Mouse (Mus musculus): ENCODE results near the gene Wdfy1. TPM values are rescaled to one million over a fixed set of nuclear protein-coding genes. Genes with fewer than 3 reads are reported as not detected.
A peak's percentile ranks its signal among the peaks of the same experiment; 100 is the strongest.

Wdfy1 gene
- polyA plus RNA-seq, 1 experiment from 2014 or later: 85.7 TPM

DNA sequence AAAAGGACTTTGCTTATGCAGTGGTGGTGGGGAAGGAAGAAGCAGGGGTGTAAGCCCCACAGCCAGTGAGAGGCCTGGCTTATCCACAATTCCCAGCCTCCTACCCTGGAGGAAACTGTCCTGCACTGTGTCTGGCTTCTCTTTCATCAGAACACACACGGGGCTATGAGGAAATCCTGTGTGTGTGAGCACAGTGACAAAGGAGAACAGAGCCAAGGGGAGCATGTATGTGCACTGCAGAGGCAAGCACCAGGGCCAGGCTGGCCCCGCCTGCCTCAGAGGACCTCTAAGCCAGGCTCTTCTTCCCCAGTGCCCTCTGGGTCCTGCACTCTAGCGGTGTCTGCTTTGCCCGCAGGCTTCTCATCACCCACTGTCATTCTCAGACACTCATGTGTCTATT is 34.9 kb downstream of the Wdfy1 start:
- Histone ChIP-seq H3K36me3 (peaks cover 25% of the 10 kb centered on the region), H3K9ac (no peak overlapping the region), H3K4me3 (no peak overlapping the region), H3K27ac (replicated peaks) (no peak overlapping the region; the same call in 1 of the 2 replicates), H3K4me2 (no peak overlapping the region), H3K9me3 (no peaks in the 10 kb centered on the region), H3K4me1 (replicated peaks) (peaks cover 4% of the 10 kb centered on the region), H3K27me3 (no peaks in the 10 kb centered on the region)
- no peak for ATAC-seq (ENCODE audit: low read depth)
- 63% methylated on average over 4 of the region's 4 CpGs for WGBS

DNA sequence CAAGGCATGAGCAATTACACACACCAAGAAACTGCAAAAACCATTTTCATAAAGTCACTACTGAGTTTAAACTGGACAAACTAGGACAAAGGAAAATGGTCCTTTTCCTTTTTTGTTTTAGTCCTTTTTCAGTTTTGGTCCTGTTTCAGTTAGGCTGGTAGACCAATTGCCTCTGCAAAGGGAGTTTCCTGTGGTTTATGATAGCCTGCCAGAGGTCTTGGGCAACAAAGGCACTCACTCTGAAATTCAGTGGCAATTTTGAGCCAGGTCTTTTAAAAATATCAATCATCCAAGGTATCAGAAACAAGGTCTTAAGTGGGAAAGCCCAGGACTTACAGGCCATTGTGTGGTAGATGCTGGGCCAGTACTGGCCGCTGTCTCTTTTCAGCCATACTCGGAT is 36.2 kb downstream of the Wdfy1 start:
- no peak overlapping the region for H3K9ac ChIP-seq
- H3K36me3 ChIP-seq: peaks cover 24% of the 10 kb centered on the region
- H3K4me2 ChIP-seq: no peak overlapping the region
- H3K27me3 ChIP-seq: no peaks in the 10 kb centered on the region
- no peak for ATAC-seq (ENCODE audit: low read depth)
- H3K9me3 ChIP-seq: no peaks in the 10 kb centered on the region
- WGBS: 85% methylated on average over 2 of the region's 2 CpGs
- no peak overlapping the region for H3K4me3 ChIP-seq
- H3K4me1 ChIP-seq (replicated peaks): peaks cover 4% of the 10 kb centered on the region
- no peak overlapping the region for H3K27ac ChIP-seq (replicated peaks)

DNA sequence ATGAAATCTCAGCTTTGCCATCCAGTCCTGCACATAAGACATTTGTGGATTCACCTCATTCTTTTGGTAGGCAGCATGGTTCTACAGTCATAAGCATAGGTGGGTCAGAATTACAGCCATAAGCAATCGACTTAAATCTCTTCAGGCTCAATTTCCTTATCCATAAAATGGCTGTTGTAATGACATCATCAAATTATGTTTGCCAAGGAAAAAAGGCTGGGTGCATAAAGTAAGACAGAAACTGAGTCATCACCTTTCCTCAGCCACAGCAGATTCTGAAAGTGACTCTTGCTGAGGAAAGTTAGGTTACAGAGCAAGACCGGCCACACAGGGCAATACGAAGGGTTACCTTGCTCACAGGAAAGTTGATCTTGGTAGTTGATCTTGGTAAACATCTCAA is 39.5 kb downstream of the Wdfy1 start:
- Histone ChIP-seq H3K4me3 (no peak overlapping the region), H3K27ac (replicated peaks) (no peak overlapping the region), H3K9me3 (no peaks in the 10 kb centered on the region), H3K27me3 (no peaks in the 10 kb centered on the region), H3K4me2 (no peak overlapping the region), H3K4me1 (replicated peaks) (peaks cover 4% of the 10 kb centered on the region), H3K36me3 (peaks cover 32% of the 10 kb centered on the region), H3K9ac (no peak overlapping the region)
- WGBS: 95% methylated on average over 3 of the region's 3 CpGs
- no peak for ATAC-seq (ENCODE audit: low read depth)

DNA sequence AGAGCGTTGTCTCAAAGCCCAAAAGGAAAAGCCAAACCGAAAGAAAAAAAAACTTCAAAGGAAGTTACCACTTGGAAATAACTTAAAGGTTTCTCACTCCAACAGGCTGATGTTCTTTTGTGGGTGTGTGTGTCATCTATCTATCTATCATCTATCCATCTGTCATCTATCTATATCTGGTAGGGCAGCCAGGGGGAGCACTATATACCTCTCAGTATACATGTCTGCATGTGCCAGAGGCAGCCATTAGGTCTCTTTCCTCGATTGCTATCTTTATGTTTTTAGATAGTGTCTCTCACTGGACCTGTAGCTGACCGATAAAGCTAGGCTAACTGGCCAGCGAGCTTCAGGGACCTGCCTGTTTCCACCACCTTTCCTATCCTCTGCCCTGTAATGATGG is 41.1 kb downstream of the Wdfy1 start:
- WGBS: 89% methylated on average over 5 of the region's 5 CpGs
- Histone ChIP-seq H3K36me3 (peaks cover 32% of the 10 kb centered on the region), H3K27ac (replicated peaks) (no peak overlapping the region), H3K4me3 (no peak overlapping the region), H3K9me3 (no peaks in the 10 kb centered on the region), H3K9ac (no peak overlapping the region), H3K4me2 (no peak overlapping the region), H3K4me1 (replicated peaks) (no peaks in the 10 kb centered on the region), H3K27me3 (no peaks in the 10 kb centered on the region)
- ATAC-seq (ENCODE audit: low read depth): no peak

DNA sequence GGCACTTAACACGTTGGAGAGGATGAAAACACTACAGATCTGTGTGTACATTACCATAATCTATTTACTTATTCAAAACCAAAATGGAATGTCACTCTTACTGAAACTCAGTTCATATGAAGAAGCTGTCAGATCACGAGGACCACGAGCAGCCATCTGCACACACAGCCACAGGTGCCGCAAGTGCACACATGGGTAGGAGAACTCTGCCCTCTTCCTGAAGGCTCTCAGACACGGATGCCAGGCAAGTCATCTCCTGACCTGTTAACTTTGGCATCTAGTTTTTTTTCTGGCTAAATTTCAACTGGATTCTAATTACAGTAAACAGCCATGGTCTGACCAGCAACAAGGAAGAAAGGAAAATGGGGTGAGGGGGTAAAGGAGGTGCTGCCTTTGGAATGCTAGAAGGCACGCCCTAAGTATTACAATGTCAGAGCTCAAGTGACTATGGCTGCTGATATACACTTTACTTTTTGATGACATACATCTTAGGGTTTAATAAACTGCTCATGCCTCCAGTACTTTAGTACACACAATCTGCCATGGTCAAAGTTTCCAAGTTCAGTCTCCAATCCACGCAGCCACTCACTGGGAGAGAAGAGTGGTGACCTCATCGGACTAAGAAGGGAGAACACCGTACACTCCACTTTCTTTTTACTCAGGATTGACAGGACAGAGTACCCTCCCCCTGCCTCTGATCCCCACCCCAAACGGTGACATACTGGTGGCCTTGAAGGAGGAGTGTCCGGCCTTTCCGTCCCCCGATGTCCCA is 61.6 kb downstream of the Wdfy1 start:
- WGBS: 91% methylated on average over 13 of the region's 13 CpGs
- no peak overlapping the region for H3K9ac ChIP-seq
- H3K4me3 ChIP-seq: no peak overlapping the region
- ATAC-seq (ENCODE audit: low read depth): no peak
- no peak overlapping the region for H3K27ac ChIP-seq (replicated peaks)
- no peaks in the 10 kb centered on the region for H3K27me3 ChIP-seq
- peaks cover 46% of the 10 kb centered on the region for H3K36me3 ChIP-seq
- no peaks in the 10 kb centered on the region for H3K9me3 ChIP-seq
- H3K4me2 ChIP-seq: no peak overlapping the region
- peaks cover 10% of the 10 kb centered on the region for H3K4me1 ChIP-seq (replicated peaks)

DNA sequence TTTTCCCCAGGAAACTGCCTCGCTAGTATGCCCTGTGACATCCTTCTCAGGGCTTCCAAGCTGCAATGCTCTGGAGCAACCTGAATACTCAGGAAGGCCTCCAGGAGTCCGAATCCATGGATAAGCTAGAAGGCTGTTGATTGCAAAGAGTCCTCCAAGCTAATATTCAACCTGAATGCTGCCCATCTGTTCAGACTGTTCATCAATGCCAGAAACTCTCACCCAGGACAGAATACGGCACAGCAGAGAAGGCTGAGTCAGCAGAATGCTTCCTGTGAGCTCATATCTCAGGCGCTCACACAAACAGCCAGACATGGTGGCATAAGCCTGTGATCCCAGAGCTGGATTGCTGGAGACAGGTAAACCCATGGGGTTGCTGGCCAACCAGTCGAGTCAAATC is 62.9 kb downstream of the Wdfy1 start:
- Histone ChIP-seq H3K9ac (no peak overlapping the region), H3K4me3 (no peak overlapping the region), H3K36me3 (peaks cover 54% of the 10 kb centered on the region), H3K9me3 (no peaks in the 10 kb centered on the region), H3K27ac (replicated peaks) (no peak overlapping the region), H3K4me2 (no peak overlapping the region), H3K4me1 (replicated peaks) (peaks cover 10% of the 10 kb centered on the region), H3K27me3 (no peaks in the 10 kb centered on the region)
- ATAC-seq (ENCODE audit: low read depth): no peak
- 86% methylated on average over 5 of the region's 5 CpGs for WGBS

DNA sequence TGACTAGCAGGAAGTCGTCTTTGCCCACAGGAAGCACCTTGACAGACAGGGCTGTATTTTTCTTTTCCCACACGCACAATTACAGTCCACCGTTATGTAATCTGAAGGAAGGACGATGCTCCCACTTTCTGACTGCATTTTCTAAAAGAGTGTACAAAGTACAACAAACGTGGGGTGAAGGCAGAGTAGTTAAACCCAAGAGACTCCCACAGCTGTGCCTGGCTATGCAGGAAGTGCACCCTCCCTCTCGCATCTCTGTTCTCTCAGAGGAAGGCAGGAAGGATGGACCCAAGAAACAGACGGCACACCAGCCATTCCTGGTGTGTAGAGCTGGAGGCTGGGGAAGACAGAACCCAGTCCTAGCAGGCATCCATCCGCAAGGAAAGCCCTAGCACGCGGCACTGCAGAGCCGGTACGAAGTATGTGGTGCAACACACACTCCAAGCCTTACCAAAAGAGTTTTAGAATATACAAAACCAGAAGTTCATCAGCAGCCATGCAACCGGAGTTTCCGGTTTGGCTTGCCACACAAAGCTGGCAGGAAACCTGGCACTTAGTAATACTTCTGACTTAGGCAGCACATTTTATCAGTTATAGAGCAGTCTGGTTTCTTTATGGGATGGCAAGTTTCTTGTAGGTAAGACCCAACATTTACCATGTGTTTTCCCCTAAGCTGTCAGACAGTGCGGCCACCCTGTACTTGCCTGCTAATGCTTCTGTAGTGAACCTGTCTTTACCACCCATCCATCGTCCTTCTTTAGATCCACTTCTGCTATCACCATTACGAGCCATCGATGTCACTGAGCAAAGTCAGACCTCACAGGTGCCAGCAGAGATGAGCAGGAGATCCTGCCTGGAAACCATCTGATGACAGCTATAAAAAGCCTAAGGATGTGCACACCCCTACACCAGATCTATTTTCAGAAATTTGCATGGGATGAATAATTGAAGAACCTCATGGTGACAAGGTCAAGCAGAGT is 64.5 kb downstream of the Wdfy1 start:
- Histone ChIP-seq H3K36me3 (peaks cover 66% of the 10 kb centered on the region), H3K27ac (replicated peaks) (no peak overlapping the region), H3K9ac (no peak overlapping the region), H3K4me1 (replicated peaks) (peaks cover 10% of the 10 kb centered on the region), H3K4me3 (no peak overlapping the region), H3K27me3 (no peaks in the 10 kb centered on the region), H3K4me2 (no peak overlapping the region), H3K9me3 (no peaks in the 10 kb centered on the region)
- WGBS: 87% methylated on average over 18 of the region's 18 CpGs
- ATAC-seq (ENCODE audit: low read depth): no peak

DNA sequence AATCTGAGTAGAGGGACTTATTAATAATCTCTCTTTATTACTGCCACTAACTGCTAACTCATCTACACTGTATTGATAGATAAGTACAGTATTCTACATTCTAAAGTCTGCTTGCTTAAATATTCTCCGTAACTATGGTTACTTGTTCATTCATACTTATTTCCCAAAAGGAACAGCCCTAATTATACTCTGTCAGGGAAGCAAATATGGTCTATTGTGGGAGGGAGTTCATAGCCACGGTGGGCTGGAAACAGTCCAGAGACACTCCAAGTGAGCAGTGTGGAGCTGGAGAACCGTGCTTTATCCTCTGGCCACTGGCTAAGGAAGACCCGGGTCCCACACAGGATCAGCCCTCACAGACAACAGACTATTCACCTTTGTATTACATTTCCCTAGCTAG is 65.3 kb downstream of the Wdfy1 start:
- 63% methylated on average over 4 of the region's 4 CpGs for WGBS
- Histone ChIP-seq H3K4me2 (no peak overlapping the region), H3K27me3 (no peaks in the 10 kb centered on the region), H3K4me1 (replicated peaks) (peaks cover 10% of the 10 kb centered on the region), H3K4me3 (no peak overlapping the region), H3K9ac (no peak overlapping the region), H3K36me3 (peaks cover 73% of the 10 kb centered on the region), H3K27ac (replicated peaks) (peak overlapping the region; percentile 33; the same call in 1 of the 2 replicates), H3K9me3 (no peaks in the 10 kb centered on the region)
- ATAC-seq (ENCODE audit: low read depth): no peak

DNA sequence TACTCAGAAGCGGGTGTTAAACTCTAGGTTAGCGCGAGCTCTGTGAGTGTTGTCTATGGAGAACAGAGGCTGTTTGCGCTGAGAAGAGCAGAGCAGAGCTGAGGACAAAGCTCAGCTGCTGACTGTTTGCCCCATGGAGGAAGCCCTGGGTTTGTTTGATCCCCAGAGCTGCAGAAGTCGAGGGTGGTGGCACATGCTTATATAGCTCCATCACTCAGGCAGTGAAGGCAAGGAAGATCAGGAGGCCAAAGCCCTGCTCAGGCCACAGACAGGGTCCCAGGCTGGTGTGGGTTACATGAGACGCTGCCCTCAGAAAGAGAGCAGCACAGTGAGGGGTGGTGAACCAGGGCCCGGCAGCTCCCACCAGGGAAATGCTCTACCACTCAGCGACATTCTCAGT is 65.7 kb downstream of the Wdfy1 start:
- H3K9me3 ChIP-seq: no peaks in the 10 kb centered on the region
- H3K36me3 ChIP-seq: peaks cover 76% of the 10 kb centered on the region
- ATAC-seq (ENCODE audit: low read depth): no peak
- 85% methylated on average over 8 of the region's 8 CpGs for WGBS
- no peak overlapping the region for H3K9ac ChIP-seq
- H3K4me2 ChIP-seq: no peak overlapping the region
- H3K27ac ChIP-seq (replicated peaks): peak overlapping the region; percentile 33; the same call in 1 of the 2 replicates
- H3K4me3 ChIP-seq: no peak overlapping the region
- no peaks in the 10 kb centered on the region for H3K27me3 ChIP-seq
- H3K4me1 ChIP-seq (replicated peaks): peaks cover 10% of the 10 kb centered on the region

DNA sequence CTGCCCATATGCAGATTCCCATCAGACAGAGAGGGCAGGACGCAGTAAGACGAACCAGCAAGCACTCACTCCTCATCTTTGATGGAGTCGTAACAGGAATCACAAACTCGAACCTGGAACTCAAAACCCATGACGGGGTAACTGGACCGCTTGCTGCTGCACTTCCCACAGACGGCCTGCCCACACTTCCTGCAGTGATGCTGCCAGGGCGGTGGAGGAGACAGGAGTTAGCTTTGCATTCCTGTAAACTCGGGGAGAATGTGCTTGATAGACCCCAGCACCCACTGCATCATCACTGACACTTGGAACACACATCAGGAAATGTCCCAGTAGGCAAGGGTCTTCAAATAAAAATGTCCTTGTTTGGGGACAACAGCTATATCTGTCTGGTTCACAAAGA is 68.6 kb downstream of the Wdfy1 start:
- Histone ChIP-seq H3K4me1 (replicated peaks) (peaks cover 10% of the 10 kb centered on the region), H3K27me3 (no peaks in the 10 kb centered on the region), H3K9ac (no peak overlapping the region), H3K27ac (replicated peaks) (no peak overlapping the region), H3K9me3 (no peaks in the 10 kb centered on the region), H3K4me3 (no peak overlapping the region), H3K36me3 (peaks cover 71% of the 10 kb centered on the region), H3K4me2 (no peak overlapping the region)
- WGBS: 92% methylated on average over 9 of the region's 9 CpGs
- no peak for ATAC-seq (ENCODE audit: low read depth)

DNA sequence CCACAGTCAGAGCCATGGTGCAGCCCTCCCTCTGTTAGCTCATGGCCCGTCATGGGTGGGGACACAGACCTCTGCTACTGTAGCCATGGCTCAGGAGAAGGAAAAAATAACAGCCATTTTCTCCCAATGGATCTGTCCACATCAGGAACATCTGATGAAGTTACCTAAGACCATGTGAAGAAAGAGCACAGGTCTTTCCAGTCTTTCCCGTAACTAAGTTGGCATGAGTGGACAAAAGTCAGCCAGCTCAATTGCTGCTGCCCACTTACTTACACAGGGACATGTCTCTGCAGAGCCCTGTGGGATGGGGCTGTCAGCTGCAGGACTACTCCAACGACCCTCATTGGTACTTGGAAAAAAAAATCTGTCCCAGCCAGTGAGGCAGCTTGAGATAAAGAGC is 69.2 kb downstream of the Wdfy1 start:
- Histone ChIP-seq H3K4me3 (no peak overlapping the region), H3K9me3 (no peaks in the 10 kb centered on the region), H3K4me1 (replicated peaks) (peaks cover 10% of the 10 kb centered on the region), H3K4me2 (no peak overlapping the region), H3K9ac (no peak overlapping the region), H3K27me3 (no peaks in the 10 kb centered on the region), H3K36me3 (peaks cover 72% of the 10 kb centered on the region), H3K27ac (replicated peaks) (no peak overlapping the region)
- ATAC-seq (ENCODE audit: low read depth): no peak
- 89% methylated on average over 3 of the region's 3 CpGs for WGBS

DNA sequence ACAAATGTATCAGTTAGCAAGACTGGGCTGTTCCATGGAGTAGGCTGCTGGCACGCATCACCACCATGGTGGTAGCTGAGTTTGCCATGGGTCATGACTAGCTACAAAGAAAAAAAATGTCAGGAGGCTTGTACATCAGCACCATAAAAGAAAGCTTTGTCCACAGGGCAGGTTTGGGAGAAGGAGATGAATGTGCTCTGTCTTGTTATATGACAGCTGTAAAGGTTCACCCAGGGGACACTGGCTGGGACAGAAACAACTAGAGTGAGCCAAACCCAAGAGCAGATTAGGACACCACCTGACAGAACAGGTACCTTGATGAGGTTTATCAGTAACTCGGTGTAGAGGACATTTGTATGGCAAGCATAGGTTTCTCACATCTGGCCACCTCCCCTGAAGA is 71.3 kb downstream of the Wdfy1 start:
- Histone ChIP-seq H3K27ac (replicated peaks) (no peak overlapping the region), H3K4me1 (replicated peaks) (no peaks in the 10 kb centered on the region), H3K9me3 (no peaks in the 10 kb centered on the region), H3K4me2 (no peak overlapping the region), H3K36me3 (peaks cover 65% of the 10 kb centered on the region), H3K4me3 (no peak overlapping the region), H3K27me3 (no peaks in the 10 kb centered on the region), H3K9ac (no peak overlapping the region)
- 81% methylated on average over 2 of the region's 2 CpGs for WGBS
- ATAC-seq (ENCODE audit: low read depth): no peak
